Mouse (Mus musculus) lung, postnatal 10 days (tissue): ENCODE results near the gene Myo1b.

Experiments
- DNase-seq: peaks from one replicate; pipeline ENCODE4 v3.0.0; 2021

The Myo1b gene

GRCm38 (mm10) chr1:51706106-51706505, 209.8 kb downstream of the Myo1b start:
- no peak for DNase-seq

- DNase-seq = no peak
Observed at GRCm38 (mm10) chr1:51704610-51705009, 211.3 kb downstream of the Myo1b start.
